Mouse (Mus musculus) lung, postnatal 0 days (tissue): ENCODE data around the gene Oprm1.

Experiments used
- CTCF ChIP-seq: IDR thresholded peaks from 2 replicates; pipeline ENCODE4 v1.5.1; 2016; ENCODE audit warnings: antibody characterized with exemption, mild to moderate bottlenecking
- EP300 ChIP-seq: IDR thresholded peaks from 2 replicates; pipeline ENCODE4 v1.6.1; 2016; ENCODE audit warnings: antibody characterized with exemption, mild to moderate bottlenecking, control low read depth

GRCm38 (mm10) chr10:6901819-6902393 is 143.6 kb downstream of the Oprm1 start:
- TF ChIP-seq CTCF (no peak), EP300 (no peak)
